Mouse (Mus musculus) inflammation-experienced regulatory T-cells, adult 6 months (primary cell): ENCODE results near the gene Kalrn. TPM values are rescaled to one million over a fixed set of nuclear protein-coding genes. Genes with fewer than 3 reads are reported as not detected.

Experiments
- ATAC-seq: one replicate; pipeline ENCODE4 v1.8.0; 2017
- polyA plus RNA-seq, 3 experiments: library from polyadenylated mRNA; unstranded; fragments of 100-300 nt; shearing (Covaris generic); gene quantifications; one replicate each; pipeline ENCODE4 v1.2.1; 2017

The Kalrn gene
- polyA plus RNA-seq, 3 experiments from 2014 or later = 0.21 TPM; not detected in 2

DNA sequence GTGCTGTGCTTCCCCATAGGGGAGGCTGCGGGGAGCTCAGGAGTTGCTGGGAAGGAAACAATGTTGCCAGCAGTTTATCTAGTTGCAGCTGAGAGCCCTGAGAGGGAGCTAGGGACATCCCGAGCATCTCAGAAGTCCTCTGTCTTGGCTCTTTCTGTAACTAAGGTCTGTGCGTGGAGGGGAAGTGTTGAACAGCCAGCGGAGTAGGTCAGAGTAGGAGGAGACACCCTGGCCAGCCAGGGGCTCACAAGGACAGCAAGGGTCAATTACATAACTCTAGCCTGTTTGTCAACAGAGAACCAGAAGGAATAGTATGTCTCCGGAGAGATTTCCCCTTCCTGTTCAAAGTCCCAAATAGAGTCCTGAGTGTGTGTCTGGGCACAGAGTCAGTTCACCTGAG, 641.2 kb downstream of the Kalrn start:
- ATAC-seq = no peak

DNA sequence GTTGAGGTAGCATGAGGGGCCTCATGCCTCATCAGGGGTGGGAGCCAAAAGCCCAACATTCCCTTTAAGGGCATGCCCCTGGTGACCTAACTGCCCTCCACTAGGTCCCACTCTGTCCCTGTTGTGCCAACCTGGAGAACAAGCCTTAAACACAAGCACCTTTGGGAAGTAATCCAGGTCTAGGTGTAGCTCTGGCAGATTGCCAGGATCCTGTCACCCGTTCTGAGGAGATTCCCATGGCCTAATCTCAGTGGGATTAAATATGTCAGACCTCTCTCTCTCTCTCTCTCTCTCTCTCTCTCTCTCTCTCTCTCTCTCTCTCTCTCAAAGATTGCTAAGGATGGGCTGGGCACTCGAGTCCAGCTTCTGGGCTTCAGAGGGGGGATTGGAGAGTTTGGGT, 641.6 kb downstream of the Kalrn start:
- no peak for ATAC-seq

DNA sequence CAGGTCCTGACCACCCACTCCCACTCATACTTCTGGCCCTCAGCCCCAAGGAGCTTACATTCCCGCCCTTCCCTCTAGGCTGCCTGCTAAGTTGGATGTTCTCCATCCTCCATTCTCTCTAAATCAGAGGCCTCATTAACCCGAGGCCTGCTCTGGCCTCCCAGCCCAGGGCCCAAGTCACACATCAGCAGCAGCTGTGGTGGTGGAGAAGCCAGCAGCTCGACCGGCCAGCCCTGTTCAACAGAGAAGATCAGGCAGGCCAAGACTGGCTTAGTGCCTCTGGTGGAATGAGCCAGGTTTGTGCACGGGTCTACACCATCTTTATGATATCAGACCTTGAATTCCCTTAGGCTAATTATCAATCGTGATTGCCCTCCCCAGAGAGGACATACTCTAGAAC, 642.5 kb downstream of the Kalrn start:
- ATAC-seq = no peak

DNA sequence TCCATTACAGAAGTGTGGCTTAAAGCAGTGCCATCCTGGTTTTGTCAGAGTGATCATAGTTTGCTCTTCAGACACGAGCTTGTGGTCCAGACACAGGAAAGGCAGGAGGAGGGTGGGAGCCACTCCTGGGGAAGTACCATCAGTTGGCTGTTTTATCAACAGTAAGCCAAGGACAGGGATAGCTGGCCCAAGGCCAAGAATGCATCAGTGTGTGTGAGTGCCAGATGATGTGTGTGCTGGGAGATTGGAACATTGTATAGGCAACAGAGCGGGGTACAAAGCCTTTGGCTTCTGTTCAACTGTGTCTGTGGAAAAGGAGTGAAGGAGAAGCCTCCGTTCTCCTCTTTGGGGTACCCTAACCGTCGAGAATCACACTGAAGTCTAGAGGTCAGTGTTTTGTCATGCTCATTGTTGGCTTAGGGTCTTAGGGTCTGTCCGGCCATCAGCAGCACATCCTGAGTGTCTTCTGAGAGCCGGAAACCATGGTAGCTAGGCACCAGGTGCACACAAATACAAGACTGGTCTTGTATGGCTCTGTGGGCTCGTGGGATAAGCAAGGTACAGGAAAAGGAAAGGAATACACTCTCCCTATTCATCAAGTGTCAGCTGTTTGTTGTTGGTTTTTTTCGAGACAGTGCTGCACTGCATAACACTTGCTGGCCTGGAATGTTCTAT, 644.4 kb downstream of the Kalrn start:
- ATAC-seq = no peak

DNA sequence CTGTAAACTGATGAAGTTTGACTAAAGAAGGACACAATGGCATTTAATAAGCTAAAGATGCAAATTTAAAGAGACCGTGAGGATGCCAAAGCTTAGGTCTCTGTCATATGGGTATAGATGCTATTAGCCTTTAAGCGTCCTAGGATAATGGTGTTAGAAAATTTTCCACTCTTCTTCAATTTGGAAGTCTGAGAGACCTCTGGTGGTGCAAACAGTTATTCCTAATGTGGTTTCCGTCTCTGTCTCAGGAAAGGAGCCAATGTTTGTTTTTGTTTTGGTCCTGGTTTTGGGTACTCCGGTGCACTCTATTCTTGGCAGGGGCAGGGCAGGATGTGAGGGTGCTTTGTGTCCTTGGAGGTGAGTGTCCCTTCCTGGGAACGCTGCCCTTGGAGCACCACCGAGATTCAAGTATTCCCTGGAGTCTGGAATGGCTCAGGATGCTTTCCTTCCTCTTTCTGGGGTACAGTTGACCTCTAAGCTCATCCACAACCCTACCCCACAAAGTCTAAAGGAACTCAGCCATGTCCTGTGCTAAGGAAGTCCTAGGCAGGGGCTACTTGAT, 646.0 kb downstream of the Kalrn start:
- no peak for ATAC-seq

DNA sequence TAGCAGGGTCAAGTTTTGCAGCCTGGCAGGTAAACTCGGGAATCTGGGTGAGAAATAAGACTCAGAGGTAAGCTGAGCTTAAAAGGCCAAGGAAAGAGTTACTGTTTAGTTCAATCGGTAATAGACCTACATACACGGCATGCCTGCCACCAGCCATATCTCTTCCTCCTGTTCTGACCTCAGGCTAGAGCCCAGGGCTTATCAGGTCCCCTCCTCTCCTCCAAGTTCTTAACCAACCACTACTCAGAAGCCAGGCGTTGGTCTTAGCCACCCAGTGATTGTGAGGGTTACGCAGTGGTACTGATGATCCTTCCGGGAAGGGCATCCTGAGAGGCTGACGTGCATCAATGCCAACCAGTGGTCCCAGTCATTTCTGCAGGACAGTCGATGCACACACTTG, 649.6 kb downstream of the Kalrn start:
- no peak for ATAC-seq

DNA sequence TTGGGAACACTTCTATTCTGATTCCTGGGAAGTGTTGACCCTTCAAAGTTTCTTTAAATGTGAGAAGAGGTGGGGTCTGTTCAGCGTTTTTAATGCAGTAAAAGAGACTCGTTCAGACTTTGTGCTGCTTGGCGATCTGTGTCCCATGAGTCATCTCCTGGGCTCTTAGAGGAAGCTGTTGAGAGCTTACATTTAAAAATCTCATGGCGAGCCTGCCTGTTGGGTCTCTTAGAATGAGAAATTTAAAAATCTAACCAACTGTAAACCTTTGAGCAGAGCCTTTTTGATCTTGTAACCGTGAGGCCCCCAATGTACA, 650.4 kb downstream of the Kalrn start:
- no peak for ATAC-seq

DNA sequence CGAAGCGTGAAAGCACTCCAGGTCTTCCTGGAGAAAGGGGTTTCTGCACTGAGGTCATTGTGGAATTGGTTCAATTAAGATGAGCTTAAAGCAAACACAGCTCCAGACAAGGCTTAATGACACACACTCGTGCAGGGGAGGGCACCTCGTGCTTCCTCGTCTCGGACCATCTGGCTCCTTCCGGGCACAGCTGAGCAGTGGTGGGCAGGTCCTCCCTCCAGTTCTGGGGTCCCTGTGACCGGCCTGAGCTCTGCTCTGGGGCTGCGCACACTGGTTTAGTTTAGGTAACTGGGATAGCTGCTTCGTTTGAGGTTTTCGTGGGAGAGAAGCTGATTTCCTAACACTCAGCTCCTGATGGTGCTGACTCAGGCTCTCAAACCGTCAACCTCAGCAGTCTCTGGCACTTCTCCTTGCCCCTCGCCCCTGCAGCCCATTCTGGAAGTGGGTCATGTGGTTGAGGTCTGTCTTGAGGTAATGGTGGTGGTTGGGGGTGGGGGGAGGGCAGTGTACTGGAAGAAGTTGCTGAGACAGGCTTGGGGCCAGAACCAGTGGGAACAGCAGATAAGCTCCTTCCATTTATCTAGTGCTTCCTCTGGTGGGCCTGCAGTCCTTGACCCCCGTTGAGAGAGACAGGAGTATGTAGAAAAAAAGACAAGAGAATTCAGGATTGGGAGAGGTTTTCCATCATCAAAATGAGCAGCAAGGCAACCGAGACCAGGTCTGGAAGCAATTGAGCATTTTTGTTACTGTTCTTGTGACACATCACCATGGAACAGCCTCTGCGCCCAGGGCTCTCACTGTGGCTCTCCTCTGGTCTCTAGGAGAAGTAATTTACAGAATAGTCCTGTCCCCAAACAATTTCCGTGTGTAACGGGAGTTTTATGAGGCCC, 651.0 kb downstream of the Kalrn start:
- ATAC-seq = no peak

DNA sequence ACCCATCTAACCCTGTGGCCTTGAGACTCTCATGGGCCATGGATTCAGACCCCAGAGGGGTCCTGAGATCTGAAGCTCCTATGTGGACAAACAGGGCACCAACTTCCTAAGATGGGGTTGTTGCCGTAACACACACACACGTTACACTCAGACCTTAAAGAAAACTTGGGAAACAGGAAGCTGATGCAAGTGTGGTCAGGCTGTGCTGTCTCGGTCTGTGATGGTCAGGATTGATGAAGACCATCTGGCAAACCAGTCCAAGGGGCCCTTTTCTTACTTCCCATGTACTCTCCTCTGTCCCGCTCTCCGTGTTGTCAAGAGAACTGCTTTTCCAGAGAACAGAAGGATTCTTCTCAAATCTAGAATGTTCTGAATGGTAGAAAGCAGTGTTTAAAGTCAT, 651.8 kb downstream of the Kalrn start:
- no peak for ATAC-seq

Other genes with a start within 250 kb of the Kalrn start
- gene Ropn1, start 76.4 kb upstream of the Kalrn start, polyA plus RNA-seq = not detected
- 1 to 10 TPM; 3.4 to 4.9 (median 4.4) TPM for gene Ccdc14, start 117.1 kb upstream of the Kalrn start, polyA plus RNA-seq
- not detected for gene Mylk, start 171.7 kb upstream of the Kalrn start, polyA plus RNA-seq